In genomic region chr6:52259811-52260261, GRCm38 (mm10) we compare ENCODE assay signal across 8 mouse cellular contexts. TPM values are rescaled to one million over a fixed set of nuclear protein-coding genes. Genes with fewer than 3 reads are reported as not detected.
DNase-seq lines count a peak whose midpoint lies in the region; ATAC-seq and TF ChIP-seq lines count a peak whose summit lies in the region.

No protein-coding gene starts in this region.

- WGBS in limb, embryonic 14.5 days = under 1% methylated on average over 32 of the region's 39 CpGs

- 0 out of 2 replicates have a peak, but pooled peaks cover 2% of the 10 kb centered on the region for H3K4me1 ChIP-seq in limb, embryonic 14.5 days (ENCODE audit: control insufficient read depth, insufficient read depth, low read length)

- peak overlapping the region; percentile 76 for H3K4me3 ChIP-seq in limb, embryonic 14.5 days (replicated peaks; ENCODE audit: low read length)

- peak overlapping the region; percentile 96 for H3K4me2 ChIP-seq in limb, embryonic 14.5 days (replicated peaks; ENCODE audit: low read depth, low read length, severe bottlenecking)

- H3K9me3 ChIP-seq in limb, embryonic 14.5 days (ENCODE audit: control insufficient read depth, low read length) = no peaks in the 10 kb centered on the region

- H3K27me3 ChIP-seq in limb, embryonic 14.5 days (ENCODE audit: control insufficient read depth, insufficient read depth, low read length) = peaks cover 12% of the 10 kb centered on the region; the same call in 1 of the 2 replicates

- peak overlapping the region; percentile 95 for H3K27ac ChIP-seq in limb, embryonic 14.5 days (replicated peaks; ENCODE audit: low read depth, low read length)

- ATAC-seq in cerebellum, adult (ENCODE audit: insufficient number of reproducible peaks, low FRiP score, low TSS enrichment) = peak; percentile 15; the same call in 1 of the 2 replicates
- no peak for ATAC-seq in limb, embryonic 14.5 days (ENCODE audit: low FRiP score, low read depth)

- no peak for TF ChIP-seq POLR2A in limb, embryonic 14.5 days (IDR thresholded peaks at IDR 0.05; ENCODE audit: borderline replicate concordance, extremely low read depth, insufficient read depth, insufficient read length)

- H3K9ac ChIP-seq in limb, embryonic 14.5 days (ENCODE audit: low read depth, low read length, severe bottlenecking) = peak overlapping the region; percentile 99

- intact Hi-C loops in left cerebral cortex, postnatal 4 days (cut with DNase I) = no loop called here

- DNase-seq in cerebellum, adult 9-11 months = no peak
- DNase-seq in urinary bladder, adult 2 months (ENCODE audit: low spot score) = peak; percentile 62
- no peak for DNase-seq in urinary bladder, postnatal 10 days (ENCODE audit: low spot score)
- no peak for DNase-seq in limb, embryonic 14.5 days (ENCODE audit: low spot score)
- peak; percentile 45 for DNase-seq in yolk sac, embryonic 10.5 days (ENCODE audit: low spot score)
- no peak for DNase-seq in left cerebral cortex, postnatal 4 days
- DNase-seq in frontal cortex, postnatal 25 days (ENCODE audit: low spot score in 2 of 2) = no peak

- H3K36me3 ChIP-seq in limb, embryonic 14.5 days (ENCODE audit: control insufficient read depth, insufficient read depth, low read length) = peaks cover 10% of the 10 kb centered on the region; the same call in 1 of the 2 replicates

RNA-seq across cellular contexts. Expression of gene Hoxa13, which starts 0.8 kb away (rescaled TPM):
- 32.5 and 40.7 TPM in 2 replicates for polyA plus RNA-seq in urinary bladder, adult 2 months (2012; rRNA removed)
- 26.0 and 37.6 TPM in 2 replicates for polyA plus RNA-seq in limb, embryonic 14.5 days (2012; rRNA removed)
- polyA plus RNA-seq in limb, embryonic 14.5 days (2014; fragmentation: Nextera tagmentation; extraction: Ambion mirVana) = 16.0 and 24.1 TPM in 2 replicates
- total RNA-seq in left cerebral cortex, postnatal 4 days (2021) = not detected

RNA-seq across cellular contexts. Expression of gene Hoxa11, which starts 14.2 kb away (rescaled TPM):
- 25.4 and 29.2 TPM in 2 replicates for polyA plus RNA-seq in urinary bladder, adult 2 months (2012; rRNA removed)
- polyA plus RNA-seq in limb, embryonic 14.5 days (2012; rRNA removed) = 32.6 and 41.2 TPM in 2 replicates
- 31.1 and 39.0 TPM in 2 replicates for polyA plus RNA-seq in limb, embryonic 14.5 days (2014; fragmentation: Nextera tagmentation; extraction: Ambion mirVana)
- total RNA-seq in left cerebral cortex, postnatal 4 days (2021) = not detected

RNA-seq across cellular contexts. Expression of gene Hoxa10, which starts 19.2 kb away (rescaled TPM):
- 79.4 and 93.6 TPM in 2 replicates for polyA plus RNA-seq in urinary bladder, adult 2 months (2012; rRNA removed)
- 111 and 136 TPM in 2 replicates for polyA plus RNA-seq in limb, embryonic 14.5 days (2012; rRNA removed)
- 117 and 149 TPM in 2 replicates for polyA plus RNA-seq in limb, embryonic 14.5 days (2014; fragmentation: Nextera tagmentation; extraction: Ambion mirVana)
- total RNA-seq in left cerebral cortex, postnatal 4 days (2021) = not detected

RNA-seq across cellular contexts. Expression of gene Hoxa9, which starts 28.9 kb away (rescaled TPM):
- 48.1 and 60.0 TPM in 2 replicates for polyA plus RNA-seq in urinary bladder, adult 2 months (2012; rRNA removed)
- polyA plus RNA-seq in limb, embryonic 14.5 days (2012; rRNA removed) = 107 and 134 TPM in 2 replicates
- 39.0 and 45.2 TPM in 2 replicates for polyA plus RNA-seq in limb, embryonic 14.5 days (2014; fragmentation: Nextera tagmentation; extraction: Ambion mirVana)
- total RNA-seq in left cerebral cortex, postnatal 4 days (2021) = not detected

RNA-seq across cellular contexts. Expression of gene Hoxa7, which starts 38.2 kb away (rescaled TPM):
- polyA plus RNA-seq in urinary bladder, adult 2 months (2012; rRNA removed) = 27.6 and 28.6 TPM in 2 replicates
- polyA plus RNA-seq in limb, embryonic 14.5 days (2012; rRNA removed) = 15.8 and 17.0 TPM in 2 replicates
- polyA plus RNA-seq in limb, embryonic 14.5 days (2014; fragmentation: Nextera tagmentation; extraction: Ambion mirVana) = 8.9 and 10.1 TPM in 2 replicates
- not detected for total RNA-seq in left cerebral cortex, postnatal 4 days (2021)

Comparison
In these comparisons a context has a peak if more than half of its experiments do, and no peak if none do; other contexts are left out.
1. DNase-seq: peak in urinary bladder, adult 2 months (single experiment) and yolk sac, embryonic 10.5 days (single experiment); none in cerebellum, adult 9-11 months (single experiment), urinary bladder, postnatal 10 days (single experiment), limb, embryonic 14.5 days (single experiment), left cerebral cortex, postnatal 4 days (single experiment) and frontal cortex, postnatal 25 days (0 of 2).